Mouse (Mus musculus) midbrain, embryonic 13.5 days (tissue): ENCODE measurements around the gene Apln. TPM values are rescaled to one million over a fixed set of nuclear protein-coding genes. Genes with fewer than 3 reads are reported as not detected.

Source experiments
- ATAC-seq: fragments of 200-750 bp; cut with Nextera tagmentation; 2 replicates; pipeline ENCODE4 v1.8.0; 2017; ENCODE audit warnings: mild to moderate bottlenecking, moderate TSS enrichment, moderate library complexity
- H3K27ac ChIP-seq: fragments of 300-500 bp; sonication (generic); 2 replicates; pipeline ENCODE4 v1.5.1; 2015; ENCODE audit warnings: inconsistent platforms, mild to moderate bottlenecking, moderate library complexity
- H3K27me3 ChIP-seq: fragments of 300-500 bp; sonication (generic); 2 replicates; pipeline ENCODE4 v1.6.1; 2015; ENCODE audit warnings: mild to moderate bottlenecking, inconsistent platforms
- H3K36me3 ChIP-seq: fragments of 300-500 bp; sonication (generic); 2 replicates; pipeline ENCODE4 v1.6.1; 2015; ENCODE audit warnings: mild to moderate bottlenecking, inconsistent platforms
- H3K4me1 ChIP-seq: fragments of 300-500 bp; sonication (generic); replicated peaks from 2 replicates; pipeline ENCODE4 v1.6.1; 2015; ENCODE audit warnings: inconsistent platforms
- H3K4me2 ChIP-seq: fragments of 300-500 bp; sonication (generic); replicated peaks from 2 replicates; pipeline ENCODE4 v1.6.1; 2015; ENCODE audit warnings: moderate library complexity, mild to moderate bottlenecking, inconsistent platforms
- H3K4me3 ChIP-seq: fragments of 300-500 bp; sonication (generic); replicated peaks from 2 replicates; pipeline ENCODE4 v1.5.1; 2015; ENCODE audit warnings: mild to moderate bottlenecking, inconsistent platforms
- H3K9ac ChIP-seq: fragments of 300-500 bp; sonication (generic); replicated peaks from 2 replicates; pipeline ENCODE4 v1.6.1; 2015; ENCODE audit warnings: mild to moderate bottlenecking, inconsistent platforms
- H3K9me3 ChIP-seq: fragments of 300-500 bp; sonication (generic); 2 replicates; pipeline ENCODE4 v1.6.1; 2016; ENCODE audit warnings: mild to moderate bottlenecking, inconsistent platforms
- WGBS: fragments of 180-500 bp; shearing (Covaris S2); methylation state at CpG from one replicate; pipeline ENCODE4 v1.1.7; 2015; 5-methylcytosine and 5-hydroxymethylcytosine counted together
- polyA plus RNA-seq: library from polyadenylated mRNA; unstranded; fragments of >200 nt; fragmentation: Nextera tagmentation; extraction: Ambion mirVana; gene quantifications from 2 replicates; pipeline ENCODE4 v1.2.1, GENCODE M21; 2015

Apln gene
- polyA plus RNA-seq, 1 experiment from 2014 or later, result 4.0 TPM

DNA sequence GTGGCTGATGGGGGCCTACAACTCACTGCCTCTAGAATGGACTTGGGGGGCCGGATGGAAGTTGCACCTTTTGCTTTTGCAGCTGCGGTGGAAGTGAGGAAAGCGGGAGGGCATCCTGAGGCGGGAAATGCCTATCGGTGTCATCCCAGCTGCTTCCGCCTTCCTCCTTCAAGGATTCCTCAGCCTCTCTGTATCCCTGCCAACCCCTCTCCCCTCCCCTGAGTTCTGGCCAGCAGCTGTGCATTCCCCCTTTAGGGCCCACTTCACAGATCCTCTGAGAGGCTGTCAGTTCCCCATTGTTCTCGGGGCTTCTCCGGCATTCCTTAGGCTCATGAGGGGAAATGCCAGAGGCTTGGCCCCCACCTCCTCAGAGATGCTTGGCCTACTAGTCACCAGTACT lies 28.6 kb downstream of the Apln start:
- 61% methylated on average over 8 of the region's 8 CpGs for WGBS
- no peaks in the 10 kb centered on the region for H3K4me1 ChIP-seq
- peak; percentile 24; the same call in 1 of the 2 replicates for ATAC-seq
- H3K9ac ChIP-seq, result no peak overlapping the region
- H3K27me3 ChIP-seq, result no peaks in the 10 kb centered on the region
- no peaks in the 10 kb centered on the region for H3K9me3 ChIP-seq
- no peak overlapping the region for H3K4me3 ChIP-seq
- H3K36me3 ChIP-seq, result no peaks in the 10 kb centered on the region
- no peak overlapping the region for H3K4me2 ChIP-seq
- no peak overlapping the region for H3K27ac ChIP-seq

- Histone ChIP-seq H3K27me3 (no peaks in the 10 kb centered on the region), H3K36me3 (no peaks in the 10 kb centered on the region), H3K9me3 (no peaks in the 10 kb centered on the region), H3K4me2 (no peak overlapping the region), H3K27ac (no peak overlapping the region), H3K4me3 (no peak overlapping the region), H3K4me1 (no peaks in the 10 kb centered on the region), H3K9ac (no peak overlapping the region)
- no peak for ATAC-seq
- WGBS, result 78% methylated on average over 1 of the region's 1 CpGs
Measured at GRCm38 (mm10) chrX:48004786-48005185, 29.9 kb downstream of the Apln start.

DNA sequence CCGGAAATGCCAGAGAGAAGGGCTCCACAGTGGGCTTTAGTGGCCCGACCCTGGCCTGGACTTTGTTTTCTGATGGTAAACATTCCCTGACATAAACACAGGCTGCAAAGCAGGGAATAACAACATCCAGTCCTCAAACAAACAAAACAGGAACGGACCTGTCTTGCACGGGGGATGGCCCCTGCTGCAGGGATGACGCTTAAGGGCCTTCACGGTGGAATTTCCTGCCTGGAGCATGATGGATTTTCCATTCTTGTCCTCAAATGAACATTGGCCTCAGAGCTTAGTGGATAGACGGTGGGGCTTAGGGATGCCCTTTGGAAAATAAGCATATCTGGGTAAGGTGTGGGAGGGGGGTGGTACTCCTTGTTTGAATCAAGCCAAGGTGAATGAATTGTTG lies 33.5 kb downstream of the Apln start:
- WGBS, result 83% methylated on average over 7 of the region's 7 CpGs
- no peak overlapping the region for H3K4me3 ChIP-seq
- no peak overlapping the region for H3K4me2 ChIP-seq
- no peak overlapping the region for H3K27ac ChIP-seq
- no peak overlapping the region for H3K9ac ChIP-seq
- no peaks in the 10 kb centered on the region for H3K4me1 ChIP-seq
- H3K9me3 ChIP-seq, result no peaks in the 10 kb centered on the region
- H3K36me3 ChIP-seq, result no peaks in the 10 kb centered on the region
- no peak for ATAC-seq
- H3K27me3 ChIP-seq, result no peaks in the 10 kb centered on the region

DNA sequence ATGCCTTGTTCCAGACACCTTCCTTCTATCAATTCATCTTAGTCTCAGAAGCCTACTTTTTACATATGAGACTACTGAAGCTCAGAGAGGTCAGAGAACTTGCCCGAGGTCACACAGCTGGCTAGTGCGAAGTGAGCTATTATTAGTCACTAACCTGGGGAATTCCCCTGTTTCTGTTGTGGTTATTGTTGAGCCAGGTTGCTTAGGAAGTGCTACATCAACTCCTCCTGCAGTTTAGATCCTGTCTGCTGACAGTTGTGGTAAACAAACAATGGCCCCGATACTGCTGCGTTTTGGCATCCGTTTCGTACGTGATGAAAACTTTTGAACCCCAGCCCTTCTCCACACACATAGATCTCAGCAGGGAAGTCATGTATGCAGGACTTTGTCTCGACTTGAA lies 36.2 kb downstream of the Apln start:
- no peaks in the 10 kb centered on the region for H3K9me3 ChIP-seq
- H3K4me3 ChIP-seq, result no peak overlapping the region
- H3K36me3 ChIP-seq, result no peaks in the 10 kb centered on the region
- no peak overlapping the region for H3K27ac ChIP-seq
- H3K9ac ChIP-seq, result no peak overlapping the region
- H3K27me3 ChIP-seq, result peaks cover 2% of the 10 kb centered on the region; the same call in 1 of the 2 replicates
- H3K4me1 ChIP-seq, result no peaks in the 10 kb centered on the region
- no peak overlapping the region for H3K4me2 ChIP-seq
- ATAC-seq, result no peak
- 90% methylated on average over 8 of the region's 8 CpGs for WGBS

GRCm38 (mm10) chrX:47992606-47993005 lies 42.0 kb downstream of the Apln start:
- Histone ChIP-seq H3K9me3 (no peaks in the 10 kb centered on the region), H3K36me3 (no peaks in the 10 kb centered on the region), H3K27me3 (peaks cover 3% of the 10 kb centered on the region; the same call in 1 of the 2 replicates), H3K9ac (no peak overlapping the region), H3K4me2 (no peak overlapping the region), H3K27ac (no peak overlapping the region), H3K4me1 (no peaks in the 10 kb centered on the region), H3K4me3 (no peak overlapping the region)
- WGBS, result 18% methylated on average over 8 of the region's 8 CpGs
- ATAC-seq, result peak; percentile 69; the same call in 1 of the 2 replicates

DNA sequence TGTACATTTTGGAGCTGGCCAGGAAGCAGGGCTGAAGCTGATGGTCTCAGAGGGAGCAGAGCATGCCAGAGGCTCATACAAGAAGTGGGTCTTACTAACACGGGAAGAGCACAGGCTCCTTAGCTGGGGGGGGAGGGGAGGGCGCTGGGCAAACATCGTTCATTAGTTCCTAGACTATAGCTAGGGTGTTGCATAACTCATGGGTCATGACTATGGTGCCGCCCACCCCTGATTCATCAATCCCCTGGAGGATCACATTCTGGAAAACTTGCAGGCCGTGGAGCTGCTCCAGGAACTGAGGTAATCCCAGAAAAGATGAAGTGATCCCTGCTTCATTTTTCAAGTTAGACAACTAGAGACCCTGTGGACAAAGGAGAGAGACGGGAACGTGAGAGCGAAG lies 46.6 kb downstream of the Apln start:
- no peak overlapping the region for H3K4me3 ChIP-seq
- WGBS, result 79% methylated on average over 8 of the region's 8 CpGs
- no peak overlapping the region for H3K4me2 ChIP-seq
- H3K9ac ChIP-seq, result no peak overlapping the region
- ATAC-seq, result no peak
- no peaks in the 10 kb centered on the region for H3K36me3 ChIP-seq
- no peaks in the 10 kb centered on the region for H3K9me3 ChIP-seq
- H3K4me1 ChIP-seq, result no peaks in the 10 kb centered on the region
- no peaks in the 10 kb centered on the region for H3K27me3 ChIP-seq
- no peak overlapping the region for H3K27ac ChIP-seq

DNA sequence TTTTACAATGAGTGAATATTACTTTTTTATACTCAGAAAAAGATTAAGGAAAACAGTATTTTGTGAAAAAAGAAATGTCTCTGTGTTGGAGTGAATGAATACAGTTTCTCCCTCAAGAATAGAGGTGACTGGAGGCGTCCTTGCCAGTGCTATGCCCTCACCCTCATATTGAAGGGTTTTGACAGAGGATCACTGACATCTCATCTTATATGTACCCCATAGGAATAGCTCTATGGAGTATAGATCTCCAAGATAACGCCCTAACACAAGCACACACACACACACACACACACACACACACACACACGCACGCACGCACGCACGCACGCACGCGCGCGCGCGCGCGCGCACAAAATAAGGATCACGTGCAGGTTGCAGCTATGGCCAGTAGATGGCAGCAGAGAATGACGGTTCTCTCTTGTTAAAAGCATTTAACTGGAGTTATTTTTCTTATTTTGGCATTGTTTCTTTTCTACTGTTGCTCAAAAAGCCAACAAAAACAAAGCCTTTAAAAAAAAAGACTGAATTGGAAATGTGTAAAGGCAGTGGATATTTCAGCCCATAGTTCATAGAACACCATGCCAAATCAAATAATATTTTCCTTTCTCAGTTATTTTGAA lies 49.5 kb downstream of the Apln start:
- Histone ChIP-seq H3K4me3 (peak overlapping the region; percentile 27), H3K9ac (no peak overlapping the region), H3K9me3 (no peaks in the 10 kb centered on the region), H3K27me3 (no peaks in the 10 kb centered on the region), H3K27ac (no peak overlapping the region), H3K4me2 (peak overlapping the region; percentile 44), H3K4me1 (no peaks in the 10 kb centered on the region), H3K36me3 (no peaks in the 10 kb centered on the region)
- 9% methylated on average over 19 of the region's 19 CpGs for WGBS
- ATAC-seq, result 0 out of 2 replicates have a peak, but pooled peaks have one; percentile 53

DNA sequence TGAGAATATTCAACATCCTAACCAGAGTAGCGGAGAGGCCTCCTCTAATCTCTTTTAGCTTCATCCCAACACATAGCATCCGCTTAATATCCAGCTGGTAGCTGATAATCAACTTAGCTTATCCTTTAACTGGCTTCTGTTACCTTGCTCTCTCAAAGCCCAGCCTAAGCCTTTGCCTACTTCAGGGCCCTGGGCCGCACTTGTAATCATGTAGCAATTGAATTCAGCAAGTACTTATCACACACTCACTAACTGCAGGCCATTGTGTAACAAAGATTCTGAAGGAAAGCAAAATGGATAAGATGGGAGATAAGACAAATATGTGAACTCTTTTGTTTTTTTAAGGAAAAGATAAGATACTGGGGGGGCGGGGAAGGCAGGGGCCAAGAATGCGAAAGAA lies 57.6 kb downstream of the Apln start:
- H3K27ac ChIP-seq, result no peak overlapping the region
- no peak overlapping the region for H3K4me3 ChIP-seq
- no peaks in the 10 kb centered on the region for H3K27me3 ChIP-seq
- no peak overlapping the region for H3K9ac ChIP-seq
- no peaks in the 10 kb centered on the region for H3K36me3 ChIP-seq
- H3K4me2 ChIP-seq, result no peak overlapping the region
- H3K9me3 ChIP-seq, result no peaks in the 10 kb centered on the region
- H3K4me1 ChIP-seq, result no peaks in the 10 kb centered on the region
- WGBS, result 84% methylated on average over 5 of the region's 5 CpGs
- ATAC-seq, result no peak

GRCm38 (mm10) chrX:47976551-47976950 lies 58.1 kb downstream of the Apln start:
- H3K4me2 ChIP-seq, result no peak overlapping the region
- no peak overlapping the region for H3K27ac ChIP-seq
- no peaks in the 10 kb centered on the region for H3K4me1 ChIP-seq
- no peak for ATAC-seq
- H3K4me3 ChIP-seq, result no peak overlapping the region
- no peaks in the 10 kb centered on the region for H3K36me3 ChIP-seq
- H3K9ac ChIP-seq, result no peak overlapping the region
- H3K9me3 ChIP-seq, result no peaks in the 10 kb centered on the region
- H3K27me3 ChIP-seq, result no peaks in the 10 kb centered on the region
- WGBS, result 79% methylated on average over 4 of the region's 4 CpGs

Other genes with a start within 250 kb of the Apln start
- 38.5 and 41.3 TPM in 2 replicates for gene Smarca1, start 141.9 kb downstream of the Apln start, polyA plus RNA-seq
- 27.1 and 27.3 TPM in 2 replicates for gene Ocrl, start 122.5 kb downstream of the Apln start, polyA plus RNA-seq
- 0.93 and 1.3 TPM in 2 replicates for gene Xpnpep2, start 73.9 kb upstream of the Apln start, polyA plus RNA-seq
- gene Sash3, start 111.6 kb upstream of the Apln start, polyA plus RNA-seq, result 0.85 and 0.93 TPM in 2 replicates
- 8.5 and 8.6 TPM in 2 replicates for gene Zdhhc9, start 174.0 kb upstream of the Apln start, polyA plus RNA-seq
- 19.0 and 20.9 TPM in 2 replicates for gene Utp14a, start 222.0 kb upstream of the Apln start, polyA plus RNA-seq